Mouse (Mus musculus) adrenal gland, adult (tissue): ENCODE measurements around the gene Pif1.

ENCODE experiments used
- DNase-seq, 2 experiments: peaks; one replicate each; pipeline ENCODE4 v3.0.0; 2022 to 2023; ENCODE audit warnings: low spot score in 1 of 2; ENCODE audit not compliant: inconsistent age in 2 of 2

Gene Pif1

DNA sequence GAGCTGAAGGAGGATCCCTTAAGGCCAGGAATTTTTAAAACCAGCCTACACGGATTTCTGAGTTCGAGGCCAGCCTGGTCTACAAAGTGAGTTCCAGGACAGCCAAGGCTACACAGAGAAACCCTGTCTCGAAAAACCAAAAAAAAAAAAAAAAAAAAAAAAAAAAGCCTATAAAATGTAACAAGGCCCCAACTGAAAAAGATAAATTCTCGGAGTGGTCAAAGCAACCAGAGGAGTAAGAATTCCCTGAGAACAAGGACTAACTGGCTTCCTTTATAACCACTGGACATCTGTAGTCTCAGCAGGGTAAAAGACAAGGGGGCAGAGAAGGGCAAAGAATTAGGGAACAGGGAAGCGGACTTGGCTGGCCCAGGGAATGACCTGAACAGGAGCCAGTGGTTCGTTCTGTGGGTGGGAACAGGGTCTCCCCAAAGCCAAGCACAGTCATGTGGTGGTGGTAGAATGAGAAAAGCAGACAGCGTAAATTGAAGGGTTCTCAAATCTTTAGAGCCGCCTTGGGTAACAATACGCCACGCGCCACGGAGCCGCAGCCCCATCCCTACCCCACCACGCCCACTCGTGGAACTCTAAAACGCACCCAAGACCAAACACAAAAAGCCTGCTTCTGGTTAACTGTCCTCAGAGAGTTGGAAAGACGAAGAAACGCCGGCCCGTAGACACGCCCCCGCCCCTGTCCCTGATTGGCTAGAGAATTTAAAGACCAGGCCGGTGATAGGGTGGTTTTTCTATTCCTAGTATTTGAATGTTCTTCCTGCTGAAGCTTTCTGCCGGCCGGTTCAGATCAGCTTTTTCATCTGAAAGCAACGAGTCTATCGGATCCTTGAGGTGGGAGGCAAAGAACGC, at the start of gene Pif1:
Gene Pif1, plus strand, starts transcription at position 755 of the 864 bp plus-strand sequence.
- peak; percentile 84 to 95 for DNase-seq

DNA sequence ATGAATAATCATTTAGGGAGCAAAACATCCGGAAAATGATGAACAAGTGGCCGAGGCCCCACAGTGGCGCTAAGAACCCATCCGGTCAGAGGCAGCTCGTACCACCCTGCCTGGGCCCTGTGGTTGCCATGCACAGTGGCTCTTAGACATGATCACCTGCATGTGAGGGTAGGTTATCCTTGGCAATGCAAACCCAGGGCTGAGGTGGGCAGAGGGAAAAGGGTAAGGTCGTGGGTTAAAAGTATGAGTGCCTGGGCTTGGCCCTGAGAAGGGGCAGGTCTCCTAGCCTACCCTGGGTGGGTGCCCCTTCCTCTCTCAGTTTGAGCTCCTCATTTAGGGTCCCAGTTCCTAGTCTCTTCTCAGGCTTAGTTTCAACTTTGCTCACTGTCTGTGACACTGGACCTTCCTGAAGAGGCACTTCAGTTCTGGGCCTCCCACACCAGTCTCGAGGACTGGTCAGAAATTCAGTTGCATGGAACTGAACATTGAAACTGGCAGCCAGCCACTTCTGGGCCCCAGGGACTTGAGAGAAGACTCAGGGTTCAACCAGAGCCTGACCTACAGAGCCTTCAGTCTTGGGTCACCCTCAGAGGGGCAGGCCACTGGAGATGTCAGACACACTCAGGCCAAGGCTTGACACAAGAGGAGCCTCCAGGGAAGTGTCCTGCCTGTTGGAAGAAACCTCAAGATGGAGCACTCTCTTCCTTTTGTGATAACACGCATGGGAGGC, 48.9 kb upstream of the Pif1 start:
- no peak for DNase-seq

DNA sequence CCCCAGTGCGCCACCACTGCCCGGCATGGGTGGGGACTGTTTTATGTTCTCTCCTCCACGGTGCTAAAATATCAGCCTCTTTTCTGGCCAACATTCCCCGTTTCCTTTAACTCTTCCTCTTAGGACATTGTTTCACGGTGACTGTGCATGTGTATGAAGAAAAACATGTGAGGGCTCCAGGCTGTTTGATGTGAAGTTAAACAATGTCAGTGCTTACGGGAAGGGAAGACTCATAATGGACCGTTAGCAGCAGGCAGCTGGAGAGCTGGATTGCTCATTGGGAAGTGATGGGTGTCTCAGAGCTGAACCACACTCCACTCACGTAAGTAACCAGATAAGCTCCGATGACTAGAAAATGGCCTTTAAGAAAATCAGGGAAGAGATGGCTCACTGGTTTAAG, 47.3 kb upstream of the Pif1 start:
- DNase-seq: no peak

DNA sequence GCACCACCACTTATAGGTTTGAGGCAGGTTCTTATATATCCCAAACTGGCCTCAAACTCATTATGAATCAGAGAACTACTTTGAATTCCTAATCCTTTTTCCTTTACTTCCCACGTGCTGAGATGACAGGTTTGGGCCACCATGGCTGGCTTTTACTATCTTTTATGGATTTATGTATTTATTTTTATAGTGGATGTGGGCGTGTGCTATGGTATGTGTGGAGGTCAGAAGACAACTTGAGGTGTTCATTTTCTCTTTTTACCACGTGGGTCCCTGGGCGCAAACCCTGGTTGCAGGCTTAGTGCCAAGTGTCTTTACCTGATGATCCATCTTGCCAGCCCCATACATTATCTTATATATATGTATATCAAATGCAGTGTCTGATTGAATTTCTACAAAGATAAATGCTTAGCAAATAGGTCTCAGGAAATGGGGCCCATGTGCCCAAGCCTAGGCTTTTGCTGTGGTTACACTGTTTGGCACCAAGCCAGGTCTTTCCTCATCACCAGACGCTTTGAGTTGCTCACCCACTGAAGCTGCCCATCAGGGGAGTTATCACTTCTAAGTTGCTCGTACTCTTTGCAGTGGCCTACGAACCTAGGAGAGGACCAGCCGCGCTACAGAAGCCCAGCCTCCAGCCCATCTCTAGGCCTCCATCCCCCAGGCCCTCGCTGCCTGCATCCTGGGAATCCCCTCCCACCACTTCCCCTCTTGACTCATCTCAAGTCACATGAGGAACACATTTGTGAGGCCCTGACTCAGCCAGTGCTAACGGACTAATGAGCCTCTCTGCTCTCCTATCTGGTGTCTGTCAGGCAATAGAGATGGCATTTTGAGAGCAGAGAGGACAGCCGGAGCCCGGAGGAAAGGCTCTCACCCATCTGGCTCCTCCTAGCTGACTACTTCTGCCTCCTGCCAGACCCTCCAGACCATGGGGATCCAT, 45.6 kb upstream of the Pif1 start:
- peak; percentile 79 to 92 for DNase-seq

DNA sequence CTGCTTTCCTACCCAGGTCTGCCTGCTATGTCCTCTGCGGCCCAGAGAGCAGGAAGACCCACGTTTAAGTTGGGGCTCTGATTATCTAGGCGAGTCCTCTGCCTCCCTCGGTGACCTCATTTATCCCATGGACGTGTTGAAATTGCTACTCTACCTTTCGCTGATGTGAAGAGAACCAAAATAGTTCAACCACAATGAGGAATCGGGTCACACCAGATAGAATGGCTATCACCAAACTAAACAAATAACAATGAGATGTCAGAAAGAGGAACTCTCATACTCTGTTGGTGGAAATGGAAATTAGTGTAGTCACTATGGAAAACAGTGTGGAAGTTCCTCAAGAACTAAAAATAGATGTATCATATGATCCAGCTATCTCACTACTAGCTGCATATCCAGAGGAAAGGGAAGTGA, 44.8 kb upstream of the Pif1 start:
- DNase-seq: no peak

DNA sequence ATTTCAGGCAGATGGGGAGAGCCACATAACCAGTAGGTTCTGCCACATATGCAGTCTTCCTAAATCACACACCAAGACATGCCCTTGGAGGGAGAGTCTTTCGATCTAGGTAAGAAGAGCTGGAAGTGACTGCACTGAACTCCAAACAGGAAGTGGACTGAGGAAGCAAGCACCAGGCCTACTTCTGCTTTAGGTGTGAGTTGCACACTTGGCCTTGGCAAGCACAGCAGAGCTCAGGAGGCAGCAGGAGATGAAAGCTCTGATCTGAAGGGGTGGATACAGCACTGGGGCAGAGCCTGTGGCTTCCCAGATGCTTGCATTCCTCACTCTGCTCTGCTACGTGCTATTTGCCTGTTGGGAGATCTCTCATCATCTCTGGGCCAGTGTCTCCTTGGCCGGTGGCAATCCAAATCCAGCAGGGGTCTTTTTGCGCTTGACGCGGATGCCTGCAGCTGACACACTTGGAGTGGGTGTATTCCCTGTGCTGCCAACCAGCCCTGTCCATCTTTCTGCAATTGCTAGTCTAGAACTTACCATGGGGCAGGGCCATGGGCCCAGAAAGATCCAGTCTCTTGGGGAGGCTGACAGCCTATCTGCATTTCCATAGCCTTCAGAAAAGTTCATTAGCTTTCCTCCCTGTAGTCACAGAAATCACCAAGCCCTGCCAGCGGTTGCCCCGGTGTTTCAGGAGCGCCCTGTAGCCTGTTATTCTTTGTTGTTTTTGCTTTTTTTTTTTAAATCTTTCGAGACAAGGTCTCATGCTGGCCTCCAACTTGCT, 41.1 kb upstream of the Pif1 start:
- peak in 1 of 2 experiments; percentile 92 for DNase-seq

DNA sequence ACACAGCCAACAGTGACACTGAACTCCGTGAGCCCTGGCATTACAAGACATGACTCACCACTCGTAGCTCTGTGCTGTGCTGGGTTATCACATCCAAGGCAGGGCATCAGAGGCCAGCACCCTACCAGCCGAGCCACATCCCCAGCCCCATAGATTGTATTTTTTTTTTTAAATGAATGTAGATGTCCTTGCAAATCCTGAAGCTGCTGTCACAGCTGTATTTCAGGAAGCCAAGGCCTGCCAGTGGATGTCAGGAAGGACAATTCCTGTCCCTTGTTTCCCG, 40.6 kb upstream of the Pif1 start:
- peak in 1 of 2 experiments; percentile 88 for DNase-seq

DNA sequence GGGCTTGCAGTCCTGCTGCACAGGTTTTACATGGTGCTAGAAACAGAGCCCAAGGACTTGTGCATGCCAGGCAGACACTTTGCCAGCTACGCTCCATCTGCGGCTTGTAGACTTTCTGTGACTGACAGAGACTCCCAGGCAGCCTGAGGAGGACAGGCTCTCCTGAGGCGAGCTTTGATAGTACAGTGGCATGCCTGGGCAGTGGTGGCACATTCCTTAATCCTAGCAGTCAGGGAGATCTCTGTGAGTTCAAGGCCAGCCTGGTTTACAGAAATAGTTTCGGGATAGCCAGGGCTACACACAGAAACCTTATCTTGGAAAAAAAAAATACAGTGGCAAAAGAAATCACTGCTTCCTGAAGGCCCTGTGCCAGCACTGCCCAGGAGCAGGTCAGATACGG, 39.8 kb upstream of the Pif1 start:
- DNase-seq: peak; percentile 69 to 86

DNA sequence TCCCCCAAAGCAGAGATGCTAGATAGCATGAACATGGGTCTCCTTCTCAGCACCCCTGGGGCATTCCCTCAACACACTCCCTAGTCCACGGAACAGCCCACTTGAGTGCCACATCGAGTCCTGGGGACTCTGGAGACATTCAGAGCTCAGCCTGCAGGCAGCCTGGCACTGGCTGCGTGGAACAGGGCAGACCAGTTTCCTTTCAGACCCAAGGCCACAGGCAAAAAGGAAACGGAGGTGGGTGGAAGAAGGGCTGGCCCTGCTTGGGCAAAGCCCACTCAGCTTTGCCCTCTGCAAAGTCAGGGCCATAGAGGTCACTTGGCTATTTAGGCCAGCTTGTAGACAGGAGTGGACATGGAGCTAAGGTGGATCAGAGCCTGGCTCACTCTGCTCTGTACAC, 39.1 kb upstream of the Pif1 start:
- peak; percentile 61 to 78 for DNase-seq

DNA sequence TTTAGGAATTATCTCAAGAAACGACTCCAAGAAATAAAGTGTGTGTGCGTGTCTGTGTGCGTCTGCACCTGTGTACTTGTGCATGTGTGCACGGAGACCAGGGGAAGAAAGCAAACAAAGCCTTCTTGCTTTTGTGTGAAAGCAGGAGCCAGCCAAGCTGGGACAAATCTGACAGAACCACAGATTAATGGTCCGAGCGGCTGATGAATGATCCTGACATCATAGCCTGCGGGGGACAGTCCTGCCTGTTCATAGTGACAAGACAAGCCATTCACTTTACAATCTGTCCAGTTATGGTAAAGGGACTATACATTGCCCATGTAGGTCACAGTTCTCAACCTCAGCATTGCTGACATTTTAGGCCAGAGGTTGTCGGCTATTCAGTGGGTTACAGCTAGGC, 38.6 kb upstream of the Pif1 start:
- peak; percentile 66 to 84 for DNase-seq

DNA sequence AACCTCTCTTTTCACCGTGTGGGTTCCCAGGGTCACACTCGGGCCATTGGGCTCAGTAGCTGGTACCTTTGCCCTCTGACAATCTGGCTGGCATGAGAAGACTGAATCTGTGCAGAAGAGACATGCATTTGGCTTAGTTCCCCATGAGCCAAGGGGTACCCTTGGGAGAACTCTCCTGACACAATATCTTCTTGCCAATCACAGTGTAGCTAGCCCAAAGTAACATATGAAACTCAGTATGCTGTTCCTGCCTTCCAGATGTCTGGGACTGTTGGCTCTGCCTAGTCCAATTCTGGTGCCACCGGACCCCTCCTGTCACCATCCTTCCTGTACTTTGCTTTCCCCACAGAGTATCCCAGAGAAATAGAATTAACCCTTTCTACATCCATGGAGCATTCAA, 37.8 kb upstream of the Pif1 start:
- DNase-seq: no peak

DNA sequence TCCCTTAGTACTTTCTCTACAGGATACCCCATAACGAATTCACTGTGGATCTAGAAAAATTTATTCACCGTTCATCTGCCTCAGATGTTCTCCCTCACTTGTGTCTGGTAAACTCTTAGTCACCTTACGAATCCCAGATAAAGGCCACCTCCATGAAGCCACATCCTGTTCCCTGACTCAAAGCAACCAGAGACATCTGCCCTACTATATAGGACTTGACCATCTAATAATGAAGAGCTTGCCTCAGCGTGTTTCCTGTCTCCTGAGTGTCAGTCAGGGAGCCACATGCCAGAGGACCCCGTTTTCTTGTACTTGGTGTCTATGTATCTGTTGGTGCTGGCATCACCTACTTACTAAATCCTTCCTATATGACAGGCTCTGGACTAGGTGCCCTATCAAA, 37.3 kb upstream of the Pif1 start:
- no peak for DNase-seq

DNA sequence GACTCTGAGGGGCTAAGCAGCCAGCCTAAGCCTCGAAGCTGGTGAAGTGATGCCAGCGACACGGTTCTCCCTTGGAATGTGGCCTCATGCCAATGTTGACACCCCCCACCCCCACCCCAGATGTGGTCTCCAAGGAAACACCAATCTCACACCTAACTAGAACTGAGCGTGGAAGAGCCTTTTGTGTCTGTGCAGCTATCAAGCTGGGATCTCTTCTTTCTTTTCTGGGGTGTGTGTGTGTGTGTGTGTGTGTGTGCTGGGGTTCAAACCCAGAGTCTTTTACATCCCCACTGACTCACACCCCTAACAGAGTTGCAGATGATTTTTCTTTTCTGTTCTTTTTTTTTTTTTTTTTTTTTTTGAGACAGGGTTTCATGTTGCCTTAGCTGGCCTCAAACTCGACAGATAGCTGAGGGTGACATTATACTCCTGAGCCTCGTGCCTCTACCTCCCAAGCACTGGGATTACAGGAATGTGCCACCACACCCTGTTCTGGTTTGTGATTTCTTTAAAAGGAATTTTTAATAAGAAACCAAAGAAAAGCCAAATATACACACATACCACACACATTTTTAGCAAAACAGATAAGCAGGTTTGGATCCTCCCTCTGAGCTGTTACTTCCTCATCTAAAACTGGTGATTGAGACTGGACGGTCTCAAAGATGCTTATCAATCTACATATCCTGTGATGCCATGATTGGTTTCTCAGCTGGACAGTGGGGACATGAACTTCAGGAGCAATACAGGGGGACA, 36.7 kb upstream of the Pif1 start:
- no peak for DNase-seq

DNA sequence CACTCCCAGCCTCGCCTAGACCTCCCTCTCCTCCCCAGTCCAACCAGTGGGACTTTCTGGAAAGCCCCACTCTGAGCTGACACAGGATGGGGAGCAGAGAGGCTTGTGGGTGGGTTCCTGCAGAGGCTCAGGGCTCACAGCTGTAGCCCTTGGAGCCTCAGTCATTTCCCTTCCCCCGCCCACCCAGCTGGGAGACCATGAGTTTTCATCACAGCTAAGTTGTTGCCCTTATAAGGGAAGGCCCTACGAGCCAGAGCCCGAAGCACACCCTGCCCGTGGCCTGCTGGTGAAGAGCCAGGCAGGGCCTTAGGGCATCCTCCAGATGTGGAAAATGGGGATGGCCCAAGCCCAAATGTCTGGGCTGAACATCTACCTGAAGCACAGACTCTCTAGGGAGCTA, 35.9 kb upstream of the Pif1 start:
- DNase-seq: peak; percentile 77 to 89

DNA sequence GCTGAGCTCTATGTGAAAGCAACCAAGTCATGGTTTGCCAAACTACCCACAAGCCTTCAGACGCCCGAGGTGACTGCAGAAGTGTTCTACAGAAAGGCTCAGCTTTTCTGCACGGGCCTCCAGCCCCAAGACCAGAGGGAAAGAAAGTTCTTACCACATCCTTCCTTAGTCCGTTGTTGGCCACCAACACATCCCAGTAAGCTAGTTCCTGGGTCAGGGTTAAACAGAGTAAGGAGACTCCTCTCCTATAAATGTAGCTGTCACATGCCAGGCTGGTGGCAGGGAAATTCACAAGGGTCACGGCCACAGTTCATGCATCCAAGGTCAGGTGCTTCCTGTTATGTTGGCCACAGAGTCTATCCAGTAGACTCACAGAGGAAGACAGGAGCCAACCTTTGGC, 34.8 kb upstream of the Pif1 start:
- peak; percentile 77 to 90 for DNase-seq

DNA sequence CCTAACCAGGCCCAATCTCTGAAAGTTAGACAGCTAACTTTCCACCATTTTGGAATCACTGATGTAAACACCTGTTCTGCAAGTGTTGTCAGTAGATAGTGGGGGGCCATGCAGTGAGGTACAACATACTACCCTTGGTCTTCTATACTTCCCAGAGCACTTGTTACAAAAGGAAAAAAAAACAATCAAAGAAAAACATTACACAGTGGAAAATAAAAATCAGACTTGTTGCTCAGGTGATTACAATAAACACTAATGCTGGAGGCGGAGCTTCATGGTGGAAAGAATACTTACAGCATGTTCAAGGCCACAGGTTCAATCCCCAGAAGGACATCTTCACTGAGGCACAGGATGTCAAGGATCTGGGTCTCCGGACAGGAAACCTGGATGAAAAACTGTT, 34.2 kb upstream of the Pif1 start:
- no peak for DNase-seq

DNA sequence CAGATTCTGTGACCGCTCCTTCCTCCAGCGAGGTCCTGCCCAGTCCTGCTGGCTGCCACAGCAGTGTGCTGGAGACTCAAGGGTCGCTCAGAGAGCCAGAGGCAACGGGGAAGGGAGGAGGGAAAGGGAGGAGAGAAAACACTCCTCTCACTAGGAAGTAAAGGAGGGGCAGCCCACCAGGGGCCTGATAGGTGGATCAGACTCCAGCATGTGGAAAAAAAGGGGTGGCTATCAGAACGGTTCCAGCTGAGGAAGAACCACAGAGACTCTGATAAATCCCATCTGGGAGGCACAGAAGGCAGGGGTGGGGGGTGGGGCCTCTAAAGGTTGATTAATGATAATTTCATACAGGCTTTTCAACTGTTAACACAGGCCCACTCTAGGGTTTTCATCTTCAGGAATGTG, 32.0 kb upstream of the Pif1 start:
- no peak for DNase-seq

DNA sequence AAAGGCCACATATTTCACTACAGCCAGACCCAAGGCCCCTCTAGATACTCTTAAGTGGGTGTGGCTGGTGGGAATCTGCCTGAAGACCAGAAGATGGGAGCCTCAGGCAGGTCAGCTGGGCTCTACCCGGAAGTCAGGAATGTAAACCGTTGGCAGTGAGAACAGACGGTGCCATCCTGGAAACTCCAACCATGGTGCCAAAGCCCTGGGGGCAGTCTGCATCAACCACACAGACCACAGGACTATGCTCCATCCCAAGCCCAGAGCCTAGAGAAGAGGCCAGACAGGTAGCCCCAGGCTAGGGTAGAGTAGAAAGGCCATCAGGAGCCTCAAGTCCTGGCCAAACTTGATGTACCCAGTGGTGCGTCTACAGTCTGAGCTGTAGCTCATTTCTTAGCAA, 31.3 kb upstream of the Pif1 start:
- DNase-seq: no peak

DNA sequence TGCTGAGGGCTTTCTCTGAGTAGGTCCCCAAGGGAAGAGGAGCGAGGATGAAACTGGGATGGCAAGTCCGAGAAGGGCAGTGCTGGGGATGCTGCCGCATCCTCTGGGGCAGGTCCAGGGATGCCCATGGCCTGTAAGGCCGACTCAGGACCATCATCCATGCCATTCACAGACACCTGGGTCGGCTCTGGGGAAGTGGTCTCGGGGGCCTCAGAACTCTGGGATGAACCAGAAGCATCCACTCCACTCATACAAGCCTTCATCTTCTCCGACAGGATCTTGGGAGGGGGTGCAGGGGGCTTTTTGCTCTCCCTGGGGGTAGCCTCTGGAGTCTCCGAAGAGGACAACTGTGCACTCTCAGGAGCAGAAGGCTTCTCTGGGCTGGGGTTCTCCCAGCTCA, 30.6 kb upstream of the Pif1 start:
- no peak for DNase-seq

DNA sequence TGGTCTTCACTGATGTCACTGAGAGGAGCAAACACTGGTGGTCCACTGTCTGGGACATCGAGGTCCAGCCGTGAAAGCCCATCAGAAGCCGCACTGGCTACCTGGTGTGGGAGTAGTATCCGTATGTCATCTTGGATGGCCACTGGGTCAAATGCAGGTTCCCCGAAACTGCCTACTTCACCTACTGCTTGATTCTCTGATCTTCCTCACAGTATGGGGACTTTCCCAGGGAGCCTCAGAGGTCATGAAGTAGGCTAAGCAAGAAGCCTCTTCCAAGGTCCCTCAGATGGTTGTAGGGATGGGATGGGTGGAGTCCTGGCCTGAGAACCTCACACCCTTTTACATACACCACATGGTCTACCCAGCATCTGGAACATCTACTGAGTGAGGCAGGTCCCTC, 30.0 kb upstream of the Pif1 start:
- DNase-seq: no peak
